Mouse (Mus musculus) urinary bladder, adult 18-20 months (tissue): ENCODE measurements at regions not wholly inside any gene's neighbourhood (a gene's known extent, or its start where the extent isn't known, plus 50 kb on each side); places are given as distances from the start of the nearest gene placed in this dataset.

Source experiments
- DNase-seq, 2 experiments: peaks; one replicate each; pipeline ENCODE4 v3.0.0; 2022; ENCODE audit warnings: low spot score in 2 of 2, mixed read lengths in 2 of 2

GRCm38 (mm10) chr4:40400089-40400488 is 71.9 kb upstream of the Tmem215 start:
- DNase-seq: no peak

- no peak for DNase-seq
Measured at GRCm38 (mm10) chr4:40390183-40390582, 81.8 kb upstream of the Tmem215 start.

GRCm38 (mm10) chr4:40385284-40385683 is 86.7 kb upstream of the Tmem215 start:
- DNase-seq: no peak

DNA sequence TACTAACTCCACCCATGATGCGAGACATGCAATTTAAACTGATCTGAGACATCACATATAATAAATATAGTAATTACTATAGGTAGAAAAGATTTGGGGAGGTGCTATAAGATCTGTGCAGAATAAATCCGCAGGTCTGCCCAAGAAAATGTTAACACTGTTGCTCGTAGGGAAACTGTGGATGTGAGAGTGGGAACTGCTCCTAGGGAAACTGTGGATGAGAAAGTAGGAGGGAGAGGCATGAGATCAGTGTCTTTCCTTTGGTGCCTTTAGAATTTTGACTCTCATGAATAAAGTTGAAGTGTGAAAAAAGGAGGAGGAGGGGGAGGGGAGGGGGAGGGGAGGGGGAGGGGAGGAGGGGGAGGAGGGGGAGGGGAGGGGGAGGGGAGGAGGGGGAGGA is 87.3 kb upstream of the Tmem215 start:
- DNase-seq: no peak

GRCm38 (mm10) chr4:40380309-40380708 is 91.7 kb upstream of the Tmem215 start:
- no peak for DNase-seq

GRCm38 (mm10) chr4:40375439-40376154 is 96.4 kb upstream of the Ndufb6 start:
- DNase-seq: no peak

- no peak for DNase-seq
Measured at GRCm38 (mm10) chr4:40374213-40374612, 95.0 kb upstream of the Ndufb6 start.

DNA sequence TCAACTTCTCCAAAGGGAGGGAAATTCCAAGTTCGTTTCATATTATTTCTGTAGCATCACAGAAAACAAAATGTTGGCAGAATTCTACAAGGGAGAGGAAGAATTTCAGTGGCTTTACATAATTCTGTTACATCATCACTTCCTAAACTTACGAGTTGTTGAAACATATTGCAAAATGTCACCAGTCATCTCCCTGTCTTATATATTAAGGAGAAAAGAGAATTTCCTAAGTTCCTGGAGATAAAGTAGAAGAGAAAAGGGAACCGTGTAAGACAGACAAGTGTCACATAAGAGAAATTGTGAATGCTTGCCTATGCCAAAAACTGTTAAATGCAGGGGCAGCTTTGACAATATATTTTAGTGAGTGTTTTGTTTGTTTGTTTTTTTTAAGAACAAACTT is 85.1 kb upstream of the Ndufb6 start:
- DNase-seq: no peak

DNA sequence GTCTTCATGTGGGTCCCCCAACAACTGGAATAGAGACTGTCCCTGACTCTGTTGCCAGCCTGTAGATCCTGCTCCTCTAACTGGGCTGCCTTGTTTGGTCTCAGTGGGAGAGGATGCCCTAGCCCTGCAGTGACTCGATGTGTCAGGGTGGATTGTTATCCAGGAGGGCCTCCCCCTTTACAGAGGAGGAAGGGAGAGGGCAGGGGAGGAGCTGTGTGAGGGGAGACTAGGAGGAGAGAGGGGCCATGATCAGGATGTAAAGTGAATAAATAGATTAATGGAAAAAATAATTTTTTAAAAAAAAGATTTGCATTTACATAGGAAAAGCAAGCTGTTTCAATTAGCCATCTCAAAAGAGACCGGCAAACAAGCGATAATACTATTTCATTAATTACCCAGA is 80.1 kb upstream of the Ndufb6 start:
- no peak for DNase-seq

GRCm38 (mm10) chr4:40357088-40357853 is 78.0 kb upstream of the Ndufb6 start:
- DNase-seq: peak in 1 of 2 experiments; percentile 2

DNA sequence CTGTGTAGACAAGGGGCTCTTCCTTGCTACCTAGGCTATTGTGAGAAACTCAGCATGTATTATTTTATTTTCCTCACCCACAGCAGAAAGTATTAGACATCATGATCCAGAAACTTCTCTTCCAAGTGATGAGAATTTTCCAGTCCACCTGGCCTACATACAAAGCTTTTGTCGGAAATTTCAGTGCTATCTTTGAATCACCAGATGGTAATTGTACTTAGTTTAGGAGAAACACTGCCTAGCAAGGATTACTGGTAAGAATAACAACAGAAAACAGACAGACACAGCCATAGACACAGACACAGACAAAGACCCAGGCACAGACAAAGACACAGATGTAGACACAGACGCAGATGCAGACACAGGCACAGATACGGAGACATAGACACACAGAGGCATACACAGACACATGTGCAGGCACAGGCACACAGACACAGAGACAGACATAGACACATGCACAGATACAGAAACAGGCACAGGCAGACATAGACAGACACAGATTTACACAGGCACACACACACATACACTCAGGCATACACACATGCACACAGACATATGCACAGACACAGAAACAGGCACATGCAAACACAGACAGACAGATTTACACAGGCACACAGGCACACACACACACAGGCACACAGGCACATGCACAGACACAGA is 76.7 kb upstream of the Ndufb6 start:
- DNase-seq: no peak

GRCm38 (mm10) chr4:40354456-40354855 is 75.2 kb upstream of the Ndufb6 start:
- DNase-seq: no peak

DNA sequence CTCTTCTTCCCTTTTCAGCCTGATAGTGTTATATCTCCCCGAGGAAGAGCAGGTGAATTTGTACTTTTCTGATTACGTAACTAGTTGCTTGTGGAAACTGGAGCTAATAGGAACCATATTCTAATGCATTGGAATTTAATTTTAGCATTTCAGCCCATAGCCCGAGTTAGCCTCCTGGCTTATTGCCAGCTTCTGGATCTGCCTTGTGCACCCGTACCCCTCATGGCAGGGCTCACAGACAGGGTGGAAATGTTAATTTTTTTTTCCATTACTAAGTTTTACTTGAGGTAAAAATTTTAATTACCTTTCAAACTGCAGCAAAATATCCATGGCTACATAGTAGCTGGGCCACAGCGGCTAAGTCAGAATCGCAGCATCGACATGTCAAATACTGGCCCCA is 72.4 kb upstream of the Ndufb6 start:
- no peak for DNase-seq

GRCm38 (mm10) chr4:40351090-40351489 is 71.9 kb upstream of the Ndufb6 start:
- DNase-seq: no peak

DNA sequence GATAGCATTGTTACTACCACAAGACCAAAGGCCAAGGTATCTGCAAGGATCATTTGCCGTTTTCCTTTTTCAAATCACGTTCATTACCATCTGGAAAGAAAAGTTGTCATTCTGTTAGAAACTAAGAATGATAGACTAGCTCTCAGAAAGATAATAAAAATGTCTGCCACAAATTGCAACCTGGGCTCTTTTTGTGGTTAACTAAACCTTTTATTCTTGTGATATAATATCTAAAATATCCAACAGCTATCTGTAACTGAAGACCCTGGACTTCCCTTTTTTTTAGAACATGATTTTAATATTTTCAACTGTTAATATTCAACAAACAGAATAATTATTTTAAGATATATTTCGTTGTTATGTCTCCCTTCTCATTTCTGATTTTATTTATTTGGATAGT is 66.6 kb upstream of the Ndufb6 start:
- DNase-seq: no peak

DNA sequence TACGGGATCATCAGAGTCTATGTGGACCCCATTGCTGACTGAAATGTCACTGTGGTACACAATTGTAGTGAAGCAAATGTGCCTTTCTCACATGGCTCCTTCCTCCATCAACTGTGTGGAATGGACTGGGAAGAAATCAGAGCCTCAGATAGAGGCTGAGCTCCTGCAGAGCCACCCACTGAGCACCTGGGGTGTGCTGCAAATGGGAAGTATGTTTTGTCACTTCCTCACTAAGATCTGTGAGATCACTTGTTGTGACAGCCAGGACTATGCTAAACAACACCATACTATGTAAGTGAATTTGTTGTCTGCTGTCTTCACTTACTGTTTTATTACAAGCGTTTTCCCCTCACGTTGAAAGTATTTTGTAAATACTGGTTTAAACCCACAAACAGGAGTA is 63.0 kb upstream of the Ndufb6 start:
- DNase-seq: no peak

- DNase-seq: no peak
Measured at GRCm38 (mm10) chr4:40334841-40335240, 55.6 kb upstream of the Ndufb6 start.

- DNase-seq: no peak
Measured at GRCm38 (mm10) chr4:40329737-40330136, 50.5 kb upstream of the Ndufb6 start.
